Mouse (Mus musculus): ENCODE results near the gene Psmb6.

- no peak for TF ChIP-seq POLR2A (IDR thresholded peaks at IDR 0.05; ENCODE audit: extremely low read depth, insufficient read depth, low read length)
- TF ChIP-seq CTCF (IDR thresholded peaks at IDR 0.05; ENCODE audit: extremely low read depth, insufficient read depth, low read length), result no peak
Observed at GRCm38 (mm10) chr11:70562995-70563469, 37.9 kb downstream of the Psmb6 start.
